In the genomic region with DNA sequence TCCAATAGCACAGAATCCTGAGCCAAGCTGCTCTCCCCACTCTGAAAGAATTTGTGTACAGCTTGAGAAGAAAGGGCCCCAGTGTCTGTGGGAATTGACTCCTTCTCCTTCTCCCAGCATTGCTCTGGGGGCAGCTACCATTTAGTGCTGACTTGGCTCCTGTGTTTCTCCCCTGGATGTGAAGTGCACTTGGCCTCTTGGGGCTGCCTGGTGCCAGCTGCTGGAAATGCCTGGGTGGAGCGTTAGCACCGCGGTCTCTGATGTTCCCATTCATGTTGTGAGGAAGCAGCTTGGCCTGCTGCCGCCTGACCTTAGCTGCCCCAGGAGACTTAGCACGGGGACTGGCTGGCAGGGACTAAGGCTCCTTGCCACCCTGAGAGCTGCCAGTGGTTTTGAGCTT, we compare ENCODE assay signal across 8 mouse cellular contexts. TPM values are rescaled to one million over a fixed set of nuclear protein-coding genes. Genes with fewer than 3 reads are reported as not detected.
DNase-seq lines count a peak whose midpoint lies in the region; ATAC-seq and TF ChIP-seq lines count a peak whose summit lies in the region.

No protein-coding gene starts in this region.

- TF ChIP-seq CTCF in heart, postnatal 0 days (IDR thresholded peaks at IDR 0.05; ENCODE audit: low read depth): no peak

- no peak overlapping the region for H3K4me2 ChIP-seq in heart, postnatal 0 days (ENCODE audit: low read depth, low read length)

- 62% methylated on average over 5 of the region's 5 CpGs for WGBS in heart, postnatal 0 days
- WGBS in limb, embryonic 10.5 days: 93% methylated on average over 5 of the region's 5 CpGs

- no peaks in the 10 kb centered on the region for H3K9me3 ChIP-seq in heart, postnatal 0 days (replicated peaks; ENCODE audit: control insufficient read depth, low read length)
- H3K9me3 ChIP-seq in limb, embryonic 10.5 days (replicated peaks): no peaks in the 10 kb centered on the region

- no peak overlapping the region for H3K4me3 ChIP-seq in heart, postnatal 0 days (ENCODE audit: low read depth, low read length)
- H3K4me3 ChIP-seq in limb, embryonic 10.5 days: no peak overlapping the region

- no peak for TF ChIP-seq EP300 in heart, postnatal 0 days (IDR thresholded peaks at IDR 0.05; ENCODE audit: low read depth)

- DNase-seq in frontal cortex, postnatal 25 days (ENCODE audit: low spot score in 2 of 2): no peak
- peak; percentile 69 for DNase-seq in brain, adult 2 months (ENCODE audit: low read depth, low spot score)
- DNase-seq in heart, postnatal 0 days (ENCODE audit: low spot score): no peak
- DNase-seq in left cerebral cortex, postnatal 25 days (ENCODE audit: low spot score in 2 of 2): peak; percentile 47 to 65
- DNase-seq in yolk sac, embryonic 10.5 days (ENCODE audit: low spot score): no peak
- DNase-seq in retina, postnatal 1 day: no peak
- no peak for DNase-seq in limb, embryonic 10.5 days (ENCODE audit: low spot score)

- H3K4me1 ChIP-seq in heart, postnatal 0 days (ENCODE audit: control insufficient read depth, insufficient read depth): peaks cover 4% of the 10 kb centered on the region; the same call in 1 of the 2 replicates
- H3K4me1 ChIP-seq in limb, embryonic 10.5 days: no peaks in the 10 kb centered on the region

- H3K9ac ChIP-seq in heart, postnatal 0 days (replicated peaks; ENCODE audit: low read depth, low read length): no peak overlapping the region

- no peaks in the 10 kb centered on the region for H3K27me3 ChIP-seq in heart, postnatal 0 days (ENCODE audit: control insufficient read depth, insufficient read depth, low read length)
- H3K27me3 ChIP-seq in limb, embryonic 10.5 days (ENCODE audit: low read depth, poor library complexity, severe bottlenecking): no peaks in the 10 kb centered on the region

- no peak overlapping the region for H3K27ac ChIP-seq in heart, postnatal 0 days (ENCODE audit: low read depth)
- no peak overlapping the region for H3K27ac ChIP-seq in limb, embryonic 10.5 days

- H3K36me3 ChIP-seq in heart, postnatal 0 days (replicated peaks; ENCODE audit: control insufficient read depth, insufficient read depth, low read length): peaks cover 100% of the 10 kb centered on the region
- H3K36me3 ChIP-seq in limb, embryonic 10.5 days: peaks cover 100% of the 10 kb centered on the region

- peak; percentile 47 for ATAC-seq in frontal cortex, adult (ENCODE audit: low TSS enrichment)
- 0 out of 2 replicates have a peak, but pooled peaks have one; percentile 13 for ATAC-seq in heart, postnatal 0 days (ENCODE audit: insufficient read depth, low read depth)

- intact Hi-C loops in left cerebral cortex, postnatal 25 days (cut with DNase I): no loop called here

RNA-seq across cellular contexts. Expression of gene Tbc1d10a, which starts 12.0 kb away (rescaled TPM):
- 17.5 and 31.3 TPM in 2 replicates for total RNA-seq in heart, postnatal 0 days (2014; rRNA removed; ENCODE audit: low replicate concordance)
- 10.9 and 11.4 TPM in 2 replicates for polyA plus RNA-seq in heart, postnatal 0 days (2015; fragmentation: Nextera tagmentation; extraction: Ambion mirVana)
- 10 to 100 TPM; 34.5 to 35.6 TPM for total RNA-seq in left cerebral cortex, postnatal 25 days (2021)
- 27.4 and 37.4 TPM in 2 replicates for polyA plus RNA-seq in limb, embryonic 10.5 days (2016; fragmentation: Nextera tagmentation; extraction: Ambion mirVana)

RNA-seq across cellular contexts. Expression of gene Sf3a1, which starts 14.4 kb away (rescaled TPM):
- total RNA-seq in heart, postnatal 0 days (2014; rRNA removed; ENCODE audit: low replicate concordance): 14.0 and 20.6 TPM in 2 replicates
- polyA plus RNA-seq in heart, postnatal 0 days (2015; fragmentation: Nextera tagmentation; extraction: Ambion mirVana): 16.4 and 16.7 TPM in 2 replicates
- total RNA-seq in left cerebral cortex, postnatal 25 days (2021): 10 to 100 TPM; 68.6 to 73.1 TPM
- 101 and 105 TPM in 2 replicates for polyA plus RNA-seq in limb, embryonic 10.5 days (2016; fragmentation: Nextera tagmentation; extraction: Ambion mirVana)

RNA-seq across cellular contexts. Expression of gene Ccdc157, which starts 14.5 kb away (rescaled TPM):
- 4.5 and 6.5 TPM in 2 replicates for total RNA-seq in heart, postnatal 0 days (2014; rRNA removed; ENCODE audit: low replicate concordance)
- 2.7 and 2.8 TPM in 2 replicates for polyA plus RNA-seq in heart, postnatal 0 days (2015; fragmentation: Nextera tagmentation; extraction: Ambion mirVana)
- 10 to 100 TPM; 14.9 to 17.7 TPM for total RNA-seq in left cerebral cortex, postnatal 25 days (2021)
- polyA plus RNA-seq in limb, embryonic 10.5 days (2016; fragmentation: Nextera tagmentation; extraction: Ambion mirVana): 7.9 and 9.4 TPM in 2 replicates

RNA-seq across cellular contexts. Expression of gene Rnf215, which starts 39.6 kb away (rescaled TPM):
- total RNA-seq in heart, postnatal 0 days (2014; rRNA removed; ENCODE audit: low replicate concordance): 21.3 and 36.1 TPM in 2 replicates
- 17.4 and 17.6 TPM in 2 replicates for polyA plus RNA-seq in heart, postnatal 0 days (2015; fragmentation: Nextera tagmentation; extraction: Ambion mirVana)
- 10 to 100 TPM; 28.2 to 31.4 TPM for total RNA-seq in left cerebral cortex, postnatal 25 days (2021)
- 16.3 and 23.3 TPM in 2 replicates for polyA plus RNA-seq in limb, embryonic 10.5 days (2016; fragmentation: Nextera tagmentation; extraction: Ambion mirVana)

RNA-seq across cellular contexts. Expression of gene Castor1, which starts 43.4 kb away (rescaled TPM):
- total RNA-seq in heart, postnatal 0 days (2014; rRNA removed; ENCODE audit: low replicate concordance): 25.1 and 32.6 TPM in 2 replicates
- 8.1 and 8.4 TPM in 2 replicates for polyA plus RNA-seq in heart, postnatal 0 days (2015; fragmentation: Nextera tagmentation; extraction: Ambion mirVana)
- total RNA-seq in left cerebral cortex, postnatal 25 days (2021): 1 to 10 TPM; 3.9 to 6.1 TPM
- 1.8 and 2.1 TPM in 2 replicates for polyA plus RNA-seq in limb, embryonic 10.5 days (2016; fragmentation: Nextera tagmentation; extraction: Ambion mirVana)

Comparison
In these comparisons a context has a peak if more than half of its experiments do, and no peak if none do; other contexts are left out.
1. DNase-seq: peak in brain, adult 2 months (single experiment) and left cerebral cortex, postnatal 25 days (2 of 2); none in frontal cortex, postnatal 25 days (0 of 2), heart, postnatal 0 days (single experiment), yolk sac, embryonic 10.5 days (single experiment), retina, postnatal 1 day (single experiment) and limb, embryonic 10.5 days (single experiment).